Mouse (Mus musculus) right cerebral cortex, adult 2 months (tissue): ENCODE data around the gene Gm17651.

ENCODE experiments used
- DNase-seq, 2 experiments: peaks; one replicate each; pipeline ENCODE4 v3.0.0; 2021 to 2022; ENCODE audit warnings: low spot score in 2 of 2

Gm17651 gene

DNA sequence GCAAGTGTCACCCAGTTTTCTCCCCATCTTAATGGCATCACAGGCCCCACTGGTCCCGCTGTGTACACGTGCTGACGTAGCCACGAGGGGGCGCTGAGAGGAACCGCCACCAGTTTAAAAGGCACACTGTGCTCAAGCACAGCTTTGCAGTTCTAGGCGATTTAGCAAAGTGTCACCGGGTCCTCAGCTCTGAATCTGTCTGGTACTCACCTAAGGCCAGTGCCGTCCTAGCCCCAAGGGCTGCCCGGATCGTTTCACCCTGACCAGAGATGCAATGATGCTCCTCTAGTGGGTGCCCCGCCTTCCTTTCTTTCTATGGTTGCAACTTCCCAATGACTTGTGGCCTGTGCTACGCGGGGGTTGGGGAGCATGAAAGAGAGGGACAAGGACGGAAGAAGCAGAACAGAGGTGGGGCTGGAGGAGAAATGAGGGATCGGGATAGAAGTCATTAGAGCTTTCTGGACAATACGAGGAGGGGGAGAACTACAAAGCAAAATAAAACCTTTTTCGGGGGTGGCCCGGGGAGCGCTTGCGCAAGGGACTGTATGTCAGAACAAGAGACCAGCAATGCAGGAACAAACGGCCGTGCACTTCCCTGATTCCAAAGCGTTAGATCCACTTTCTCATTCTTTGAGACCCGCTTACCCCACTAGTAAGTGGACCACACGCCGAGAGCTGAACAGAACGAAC, 6.3 kb upstream of the Gm17651 start:
- peak; percentile 81 to 85 for DNase-seq

DNA sequence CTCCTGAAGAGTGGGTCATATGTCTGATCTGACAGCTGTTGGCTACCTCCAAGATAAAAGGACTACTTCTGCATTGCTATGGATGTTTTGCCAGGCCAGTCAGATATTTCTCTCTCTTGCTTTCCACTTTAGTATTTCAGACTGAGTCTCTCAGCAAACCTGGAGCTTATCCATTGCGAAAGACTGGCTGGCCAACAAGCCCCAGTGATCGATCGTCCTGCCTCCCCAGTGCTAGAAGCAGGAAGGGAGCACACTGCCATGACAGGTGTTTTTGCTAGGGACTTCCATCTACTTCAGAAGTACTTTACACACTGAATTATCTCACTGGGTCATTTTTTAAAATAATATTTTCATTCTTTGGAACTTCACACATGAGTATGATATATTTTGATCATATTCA, 3.9 kb upstream of the Gm17651 start:
- no peak for DNase-seq

DNA sequence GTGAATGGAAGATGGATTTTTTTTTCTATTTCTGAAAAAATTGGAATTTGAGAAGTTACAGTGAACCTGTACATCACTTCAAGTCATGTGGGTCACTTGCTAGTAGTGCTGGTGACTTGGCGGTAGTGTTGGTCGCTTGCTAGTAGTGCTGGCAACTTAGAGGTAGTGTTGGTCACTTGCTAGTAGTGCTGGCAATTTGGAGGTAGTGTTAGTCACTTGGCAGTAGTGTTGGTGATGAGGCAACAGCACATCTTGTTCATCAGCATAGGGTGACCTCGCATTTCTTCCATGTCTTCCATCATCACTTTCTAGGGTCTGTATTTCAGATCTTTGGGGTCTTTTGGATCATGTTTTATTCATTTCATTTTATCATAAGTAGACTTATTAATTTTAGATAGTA, 1.6 kb upstream of the Gm17651 start:
- no peak for DNase-seq

DNA sequence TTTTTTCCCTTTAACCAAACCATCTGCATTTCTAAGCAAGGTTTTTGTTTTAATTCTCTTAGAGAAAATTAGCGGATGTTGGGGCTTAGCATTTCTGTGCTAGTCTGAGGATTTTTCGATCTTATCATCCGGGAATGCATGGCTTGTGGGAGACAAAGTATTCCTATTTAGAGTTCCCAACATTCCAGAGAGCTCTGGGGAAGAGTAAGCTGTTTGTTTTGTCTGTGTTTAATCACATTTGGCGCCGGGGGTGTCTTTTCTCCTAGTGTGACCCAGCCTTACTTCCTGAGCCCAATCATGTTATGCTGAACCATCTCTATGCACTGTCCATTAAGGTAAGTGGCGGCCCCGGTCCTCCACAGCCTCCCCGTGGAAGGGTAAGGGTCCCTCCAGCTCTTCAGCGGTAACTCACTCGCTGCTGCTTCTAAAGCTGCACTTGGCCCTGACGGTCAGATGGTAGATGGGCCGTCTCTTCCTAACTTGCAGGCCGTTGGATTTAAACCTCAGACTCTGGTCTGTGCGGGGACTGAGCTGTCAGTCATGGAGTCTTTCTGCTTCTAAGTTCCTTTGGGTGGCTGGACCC, 7.3 kb downstream of the Gm17651 start:
- no peak for DNase-seq

DNA sequence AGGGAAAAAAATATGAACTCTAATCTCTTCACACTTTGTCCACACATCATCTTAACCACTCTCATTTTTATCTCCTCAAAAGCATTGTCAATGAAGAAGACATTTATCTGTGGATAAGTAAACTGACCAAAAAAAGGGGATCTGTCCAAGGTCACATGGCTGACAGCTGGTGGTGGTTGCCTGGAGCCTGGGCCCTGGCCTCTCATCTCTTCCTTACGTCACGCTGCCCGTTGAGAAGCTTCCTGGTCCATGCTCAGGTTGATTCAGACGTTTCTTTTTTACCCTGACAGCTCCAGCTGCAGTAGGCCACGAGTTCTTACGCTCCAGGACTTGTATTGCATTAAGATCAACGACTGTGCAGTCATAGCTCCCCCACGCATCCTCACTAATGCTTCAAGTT, 8.3 kb downstream of the Gm17651 start:
- DNase-seq = no peak

DNA sequence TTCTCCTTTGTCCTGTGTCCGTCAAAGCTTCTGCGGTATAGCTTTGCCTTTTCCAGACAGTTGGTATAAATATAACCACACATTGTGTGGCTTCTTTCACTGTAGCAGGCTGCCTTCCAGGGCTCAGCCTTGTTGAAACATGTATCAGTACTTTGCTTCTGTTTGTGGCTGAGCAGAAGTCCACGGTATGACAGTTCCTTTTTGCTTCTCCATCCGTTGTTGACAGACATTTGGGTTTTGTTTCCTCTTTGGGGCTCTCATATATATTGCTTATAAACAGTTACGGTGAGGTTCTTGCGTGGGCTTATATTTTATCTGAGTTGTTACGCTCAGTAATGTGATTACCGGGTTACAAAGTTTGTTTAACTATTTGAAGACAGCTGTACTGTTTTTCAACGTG, 9.0 kb downstream of the Gm17651 start:
- DNase-seq = no peak

DNA sequence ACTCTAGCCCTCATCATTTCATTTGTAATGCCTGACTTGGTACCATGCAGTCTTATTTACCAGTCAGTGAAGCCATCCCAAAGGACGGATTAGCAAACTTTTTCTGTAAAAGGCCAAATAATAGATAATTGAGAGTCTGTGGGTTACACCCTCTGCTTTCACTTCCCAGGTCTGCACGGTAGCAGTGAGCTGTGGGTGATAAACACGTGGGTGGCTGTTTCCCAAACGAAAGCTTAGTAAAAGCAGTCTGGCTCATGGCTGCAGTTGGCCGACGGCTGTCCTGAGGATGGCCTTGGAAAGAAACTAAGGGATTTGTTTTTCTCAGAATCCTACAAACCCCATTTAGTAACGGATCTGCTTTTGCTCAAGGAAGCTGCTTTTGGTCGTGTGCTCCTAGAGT, 13.3 kb downstream of the Gm17651 start:
- DNase-seq = no peak

DNA sequence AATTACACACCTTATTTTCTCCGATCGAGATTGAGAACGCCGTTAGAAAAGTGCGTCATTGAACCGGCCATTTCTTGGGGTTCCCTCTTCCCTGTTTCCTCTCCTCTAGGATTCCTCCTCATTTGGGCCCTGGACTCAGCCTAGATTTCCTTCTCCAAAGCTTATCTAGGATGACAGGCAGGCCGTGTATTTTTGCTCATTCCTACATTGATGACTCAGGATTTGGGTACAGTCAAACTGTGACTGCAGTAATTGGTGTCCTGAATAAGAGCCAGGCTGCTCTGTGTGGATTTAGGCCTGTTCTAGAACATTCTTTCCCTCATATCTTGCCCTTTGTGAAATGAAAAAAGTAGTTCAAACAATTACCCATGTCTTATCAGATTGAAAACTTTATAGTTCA, 14.7 kb downstream of the Gm17651 start:
- DNase-seq = no peak

DNA sequence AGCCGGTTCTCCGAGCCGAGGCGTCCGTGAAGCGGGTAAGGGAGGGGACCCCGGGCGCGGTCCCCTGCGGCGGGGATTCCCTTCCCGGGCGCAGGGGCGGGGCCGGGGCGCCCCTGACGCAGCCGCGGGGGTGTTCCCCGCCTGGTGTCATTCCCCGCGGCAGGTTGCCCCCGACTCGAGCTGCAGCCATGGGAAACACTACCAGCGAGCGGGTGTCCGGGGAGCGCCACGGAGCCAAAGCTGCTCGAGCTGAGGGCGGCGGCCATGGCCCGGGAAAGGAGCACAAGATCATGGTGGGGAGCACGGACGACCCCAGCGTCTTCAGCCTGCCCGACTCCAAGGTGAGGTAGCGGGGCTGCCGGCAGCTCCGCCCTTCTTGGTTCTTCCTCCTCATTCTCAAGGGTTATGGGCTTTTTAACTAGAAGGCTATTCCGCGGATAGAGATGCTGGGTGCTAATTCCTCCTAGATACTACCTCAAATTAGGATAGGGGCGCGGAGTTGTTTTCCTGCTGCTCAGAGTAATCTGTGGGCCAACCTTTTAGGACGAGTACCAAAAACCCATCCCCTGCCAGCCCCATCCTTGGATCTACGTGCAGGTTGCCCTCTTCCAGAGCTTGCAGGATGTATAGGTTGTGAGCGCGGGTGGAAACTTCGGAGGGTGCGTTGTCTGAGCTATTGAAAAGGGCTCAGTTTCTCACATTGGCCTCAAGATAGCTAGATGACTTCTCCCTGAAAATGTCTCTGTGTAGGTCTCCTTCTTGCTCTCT, 15.9 kb downstream of the Gm17651 start:
- DNase-seq = peak; percentile 31 to 47

DNA sequence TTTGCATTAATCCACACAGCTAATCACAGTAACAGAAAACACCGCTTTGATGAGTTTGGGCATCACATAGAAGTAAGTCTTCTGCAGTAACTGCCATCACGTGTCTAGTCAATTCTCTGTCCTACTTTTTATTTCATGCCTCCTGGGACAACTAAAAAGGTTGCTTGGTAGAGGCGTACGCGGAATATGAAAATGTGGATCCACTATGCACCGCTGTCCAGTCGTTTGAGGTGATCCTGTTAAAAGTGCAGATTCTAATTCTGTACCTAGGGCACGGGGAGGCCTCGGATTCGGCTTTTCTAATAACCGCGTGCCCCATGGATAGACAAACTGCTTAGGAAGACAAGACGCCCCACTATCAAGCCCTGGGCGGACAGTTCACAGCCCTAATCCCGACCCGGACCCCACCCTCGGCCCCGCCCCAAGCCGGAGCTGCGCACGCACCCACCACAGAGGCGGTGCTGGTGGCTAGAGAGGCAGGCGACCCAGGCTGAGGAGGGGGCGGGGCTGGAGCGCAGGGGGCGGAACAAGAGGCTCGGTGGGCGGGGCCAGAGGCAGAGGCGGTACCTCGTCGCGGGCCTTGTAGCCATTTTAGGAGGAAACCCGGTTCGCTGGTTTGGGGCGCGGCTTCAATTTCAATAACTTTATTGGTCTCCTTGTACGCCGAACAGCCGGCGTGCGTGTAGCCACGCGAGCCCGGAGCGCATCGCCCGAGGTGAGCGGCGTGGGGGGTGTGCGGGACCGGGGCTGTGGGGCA, 16.7 kb downstream of the Gm17651 start, which contains the start of gene Prkab2:
Gene Prkab2, plus strand, starts transcription at position 539 of the 757 bp plus-strand sequence.
- DNase-seq = peak; percentile 97 to 98

DNA sequence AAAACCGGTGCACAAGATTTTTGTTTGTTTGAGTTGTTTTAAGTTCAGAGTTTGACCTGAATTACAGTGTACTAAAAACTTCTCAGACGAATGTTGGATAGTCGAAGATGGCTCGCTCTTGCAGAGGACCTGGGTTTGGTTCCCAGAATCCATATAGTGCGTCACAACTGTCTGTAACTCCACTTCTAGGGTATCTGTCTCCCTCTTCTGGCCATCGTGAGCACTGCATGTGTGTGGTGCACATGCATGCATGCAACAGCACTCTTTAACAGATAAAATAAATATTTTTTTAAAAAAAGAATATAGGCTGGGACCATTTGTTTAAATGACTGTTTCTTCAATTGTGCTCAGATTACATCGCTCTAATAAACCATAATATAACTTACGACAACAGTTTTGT, 19.6 kb downstream of the Gm17651 start:
- DNase-seq = no peak

DNA sequence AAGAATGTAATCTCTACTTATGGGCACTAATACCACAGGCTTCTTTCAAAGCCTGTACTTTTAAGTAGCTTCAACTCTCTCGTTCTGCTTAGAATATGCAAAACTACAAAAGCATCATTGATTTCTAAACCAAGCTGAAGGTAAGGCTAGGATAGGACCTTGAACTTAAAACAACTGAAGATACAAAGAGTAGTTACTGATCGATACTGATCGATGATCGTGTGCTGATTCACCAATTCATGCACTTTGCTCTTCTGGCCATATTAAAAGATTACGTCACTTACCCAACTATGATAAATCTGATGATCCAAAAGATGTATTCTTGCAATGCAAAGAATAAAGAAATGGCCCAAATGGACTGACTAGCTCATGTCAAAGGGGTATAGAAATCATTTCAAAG, 20.7 kb downstream of the Gm17651 start:
- DNase-seq = no peak

DNA sequence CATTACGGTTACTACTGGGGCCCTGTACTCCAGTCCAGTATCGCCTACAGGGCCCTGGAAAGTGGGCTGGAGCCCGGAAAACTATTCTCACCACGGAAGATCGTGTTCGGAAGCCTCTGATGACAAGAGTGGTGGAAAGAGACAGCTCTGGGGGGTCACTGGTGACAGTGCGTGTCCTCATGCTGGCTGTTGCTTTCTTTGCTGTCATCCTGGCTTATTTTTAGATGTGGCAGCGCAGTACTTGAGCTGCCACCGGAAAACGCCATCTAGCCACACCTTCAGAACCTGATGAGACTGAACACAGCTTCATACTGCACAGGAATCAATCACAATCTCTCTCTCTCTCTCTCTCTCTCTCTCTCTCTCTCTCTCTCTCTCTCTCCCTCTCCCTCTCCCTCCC, 22.9 kb downstream of the Gm17651 start:
- no peak for DNase-seq

DNA sequence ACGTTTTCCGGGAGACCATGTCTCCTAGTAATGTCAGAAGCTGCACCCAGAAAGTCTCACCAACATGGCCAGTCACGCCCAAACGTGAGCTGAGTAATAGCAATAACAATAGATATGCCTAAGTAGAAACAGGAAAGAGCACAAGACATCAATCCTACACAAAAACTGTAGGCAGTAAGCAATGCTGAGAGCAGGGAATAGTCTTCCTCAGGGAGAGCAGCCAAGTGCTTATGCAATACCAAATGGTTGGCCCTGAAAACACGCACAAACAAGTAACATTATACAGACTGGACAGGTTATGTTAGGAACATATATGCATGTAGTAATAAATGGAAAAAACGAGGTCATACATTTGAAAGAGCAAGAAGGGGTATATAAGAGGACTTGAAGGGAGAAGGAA, 25.0 kb downstream of the Gm17651 start:
- no peak for DNase-seq

DNA sequence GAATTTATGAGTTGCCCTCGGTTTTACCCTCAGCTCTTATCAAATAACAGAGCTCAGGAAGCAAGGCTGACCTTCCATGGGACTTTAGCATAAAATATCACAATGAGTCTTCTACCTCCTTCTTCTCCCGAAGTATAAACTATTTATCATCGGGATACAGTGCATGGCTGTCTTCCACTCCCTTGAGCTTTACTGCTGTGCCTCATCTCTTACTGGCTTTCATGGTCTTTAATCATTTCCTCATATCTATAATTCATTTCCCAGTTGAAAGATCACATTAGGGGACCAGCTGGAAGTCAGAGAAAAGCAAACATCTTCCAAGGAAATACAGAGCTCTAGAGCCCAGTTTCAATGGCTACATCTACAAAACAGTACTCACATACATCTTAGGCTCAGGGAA, 25.5 kb downstream of the Gm17651 start:
- no peak for DNase-seq

DNA sequence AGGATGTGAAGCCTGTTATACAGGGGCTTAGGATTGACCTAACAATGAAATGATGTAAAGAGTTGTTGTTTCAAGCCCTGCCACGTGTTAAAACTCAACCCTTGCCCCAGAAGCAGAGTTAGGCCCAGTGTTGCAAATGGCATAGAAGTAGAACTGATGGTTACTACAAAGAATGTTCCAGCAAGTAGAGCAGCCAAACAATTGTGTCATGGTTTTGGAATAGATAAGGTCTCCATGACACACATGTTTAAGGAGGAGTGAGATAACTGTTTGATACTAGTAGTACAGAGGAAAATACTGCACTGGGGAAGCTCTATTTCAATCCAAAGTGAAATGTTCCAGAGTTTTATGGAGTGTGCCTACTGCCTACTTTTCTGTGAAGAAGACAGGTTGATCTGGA, 26.0 kb downstream of the Gm17651 start:
- no peak for DNase-seq

DNA sequence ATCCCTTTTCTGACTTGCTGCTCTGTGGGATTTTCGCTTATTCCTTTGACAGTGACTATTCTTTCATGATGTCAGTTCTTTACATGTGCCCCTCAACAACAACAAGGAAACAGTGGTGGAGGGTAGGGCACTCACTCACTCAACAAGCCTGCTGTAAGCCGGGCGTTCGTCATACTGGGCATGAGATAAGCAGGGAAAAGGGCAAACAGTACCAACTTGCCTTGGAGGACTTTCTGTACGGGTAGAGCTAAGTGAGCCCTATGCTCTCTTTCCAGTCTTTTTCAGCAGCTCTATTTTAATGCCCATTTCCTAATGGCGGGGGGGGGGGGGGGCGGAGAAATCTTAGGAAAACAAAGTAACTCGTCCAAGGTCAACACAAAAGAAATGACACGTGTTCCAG, 32.5 kb downstream of the Gm17651 start:
- DNase-seq = no peak

DNA sequence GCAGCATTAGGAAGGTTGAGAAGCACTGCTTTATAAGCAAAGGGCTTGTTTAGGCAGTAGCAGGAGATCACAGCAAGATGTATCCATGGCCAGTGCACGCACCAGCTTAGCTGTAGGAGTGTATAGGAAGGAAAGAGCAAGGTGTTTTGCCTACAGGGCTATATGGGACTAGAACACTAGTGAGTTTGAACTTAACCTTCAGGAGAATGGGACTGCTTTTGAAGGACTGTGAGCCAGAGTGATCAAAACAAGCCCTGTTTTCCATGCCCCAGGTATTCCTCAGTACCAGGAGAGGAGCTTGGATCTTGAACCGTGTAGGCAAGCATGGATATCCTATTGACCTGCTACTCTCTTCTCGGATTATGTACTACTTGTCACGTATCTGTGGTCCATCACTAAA, 33.1 kb downstream of the Gm17651 start:
- DNase-seq = no peak

DNA sequence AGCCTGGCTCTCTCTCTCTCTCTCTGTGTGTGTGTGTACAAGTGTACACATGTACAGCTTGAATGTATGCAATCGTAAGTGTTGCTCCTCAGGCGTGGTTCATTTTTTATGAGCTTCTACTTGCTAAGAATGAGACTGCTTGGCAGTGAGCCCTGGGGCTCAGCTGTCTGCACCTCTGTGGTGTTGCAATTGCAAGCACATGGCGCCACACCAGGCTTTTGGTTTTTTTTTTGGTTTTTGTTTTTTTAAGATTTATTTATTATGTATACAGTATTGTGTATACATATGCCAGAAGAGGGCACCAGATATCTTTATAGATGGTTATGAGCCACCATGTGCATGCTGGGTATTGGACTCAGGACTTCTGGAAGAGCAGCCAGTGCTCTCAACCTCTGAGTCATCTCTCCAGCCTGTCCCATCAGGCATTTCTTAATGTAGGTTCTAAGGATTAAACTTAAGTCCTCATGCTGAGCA, 40.2 kb downstream of the Gm17651 start:
- no peak for DNase-seq

DNA sequence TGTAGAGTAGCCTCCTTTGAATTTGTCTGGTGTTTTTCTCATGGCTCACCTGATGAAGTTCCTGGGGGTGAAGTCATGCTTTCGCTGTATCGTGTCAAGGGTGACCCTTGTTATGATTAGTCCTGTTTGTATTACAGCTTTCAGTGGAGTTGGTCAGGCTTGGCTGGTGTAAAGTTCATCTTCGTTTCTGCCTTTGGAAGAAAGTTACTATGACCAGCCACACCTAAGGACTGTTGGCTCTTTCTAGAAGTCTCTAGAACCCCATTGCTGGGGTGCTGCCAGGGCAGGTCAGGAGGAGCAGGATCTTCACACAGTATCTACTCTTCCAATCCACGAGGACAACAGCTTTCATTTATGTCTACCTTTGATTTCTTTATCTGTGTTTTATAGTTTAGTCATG, 41.0 kb downstream of the Gm17651 start:
- DNase-seq = no peak

DNA sequence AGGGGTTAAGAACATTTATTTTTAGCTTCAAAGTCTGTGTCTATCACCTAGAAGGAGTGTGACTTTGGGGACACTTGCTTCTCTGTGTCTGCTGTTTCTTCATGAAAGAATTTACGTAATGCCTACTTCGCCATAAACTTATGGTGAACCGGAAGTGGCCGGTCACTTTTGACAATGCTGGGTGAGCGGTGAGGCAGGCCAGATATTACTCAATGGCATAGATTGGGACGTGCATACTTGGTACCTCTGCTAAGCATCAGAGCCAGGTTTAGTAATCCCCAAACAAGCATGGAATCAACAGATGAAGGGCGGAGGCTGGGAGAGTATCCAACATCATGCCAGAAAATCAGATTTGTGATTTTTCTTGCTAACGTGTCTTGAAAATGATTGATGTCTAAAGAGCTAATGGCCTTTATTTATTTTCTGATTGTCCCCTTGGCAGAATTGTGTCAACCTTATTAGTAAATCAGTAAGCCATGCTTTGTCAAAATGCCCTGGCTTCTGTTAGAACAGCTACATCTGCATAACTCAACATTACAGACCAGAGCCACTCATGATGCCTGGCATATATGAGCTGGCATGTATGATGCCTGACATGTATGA, 43.1 kb downstream of the Gm17651 start:
- DNase-seq = no peak

DNA sequence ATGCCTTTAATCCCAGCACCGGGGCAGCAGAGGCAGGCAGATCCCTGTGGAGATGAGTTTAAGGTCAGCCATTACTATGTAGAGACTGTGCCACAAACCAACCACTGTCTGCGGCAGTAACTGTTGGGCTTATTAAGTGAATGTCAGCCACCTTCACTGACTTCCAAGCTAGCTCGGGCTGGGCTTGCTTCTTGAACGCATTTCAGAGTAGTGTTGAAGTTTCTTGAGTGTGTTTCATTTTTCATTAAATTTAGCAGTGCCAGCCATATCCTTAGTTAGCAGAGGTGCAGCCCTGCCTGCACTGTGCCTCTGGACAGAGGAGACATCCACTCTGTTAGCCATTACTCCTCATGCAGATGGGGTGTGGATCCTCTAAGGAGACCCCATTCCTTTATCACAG, 43.7 kb downstream of the Gm17651 start:
- no peak for DNase-seq
